Mouse (Mus musculus) myocyte (in vitro differentiated cells): ENCODE measurements at regions not wholly inside any gene's neighbourhood (a gene's known extent, or its start where the extent isn't known, plus 50 kb on each side); places are given as distances from the start of the nearest gene placed in this dataset.

Source experiments
- POLR2A ChIP-seq: IDR thresholded peaks from one replicate; pipeline ENCODE4 v1.6.1; 2011; ENCODE audit warnings: low read depth, mild to moderate bottlenecking, control low read depth, moderate library complexity; ENCODE audit not compliant: insufficient read length
- POLR2AphosphoS2 ChIP-seq: IDR thresholded peaks from one replicate; pipeline ENCODE4 v1.6.1; 2011; ENCODE audit warnings: low read depth, control low read depth; ENCODE audit not compliant: insufficient read length
- REST ChIP-seq: IDR thresholded peaks from one replicate; pipeline ENCODE4 v1.6.1; 2011; ENCODE audit warnings: mild to moderate bottlenecking, control low read depth, moderate library complexity; ENCODE audit not compliant: insufficient read depth, insufficient read length
- TCF12 ChIP-seq: IDR thresholded peaks from one replicate; pipeline ENCODE4 v1.6.1; 2011; ENCODE audit warnings: mild to moderate bottlenecking, control low read depth; ENCODE audit not compliant: poor library complexity, insufficient read depth, severe bottlenecking
- TCF3 ChIP-seq: IDR thresholded peaks from one replicate; pipeline ENCODE4 v1.6.1; 2011; ENCODE audit warnings: low read depth, control low read depth; ENCODE audit not compliant: insufficient read length

DNA sequence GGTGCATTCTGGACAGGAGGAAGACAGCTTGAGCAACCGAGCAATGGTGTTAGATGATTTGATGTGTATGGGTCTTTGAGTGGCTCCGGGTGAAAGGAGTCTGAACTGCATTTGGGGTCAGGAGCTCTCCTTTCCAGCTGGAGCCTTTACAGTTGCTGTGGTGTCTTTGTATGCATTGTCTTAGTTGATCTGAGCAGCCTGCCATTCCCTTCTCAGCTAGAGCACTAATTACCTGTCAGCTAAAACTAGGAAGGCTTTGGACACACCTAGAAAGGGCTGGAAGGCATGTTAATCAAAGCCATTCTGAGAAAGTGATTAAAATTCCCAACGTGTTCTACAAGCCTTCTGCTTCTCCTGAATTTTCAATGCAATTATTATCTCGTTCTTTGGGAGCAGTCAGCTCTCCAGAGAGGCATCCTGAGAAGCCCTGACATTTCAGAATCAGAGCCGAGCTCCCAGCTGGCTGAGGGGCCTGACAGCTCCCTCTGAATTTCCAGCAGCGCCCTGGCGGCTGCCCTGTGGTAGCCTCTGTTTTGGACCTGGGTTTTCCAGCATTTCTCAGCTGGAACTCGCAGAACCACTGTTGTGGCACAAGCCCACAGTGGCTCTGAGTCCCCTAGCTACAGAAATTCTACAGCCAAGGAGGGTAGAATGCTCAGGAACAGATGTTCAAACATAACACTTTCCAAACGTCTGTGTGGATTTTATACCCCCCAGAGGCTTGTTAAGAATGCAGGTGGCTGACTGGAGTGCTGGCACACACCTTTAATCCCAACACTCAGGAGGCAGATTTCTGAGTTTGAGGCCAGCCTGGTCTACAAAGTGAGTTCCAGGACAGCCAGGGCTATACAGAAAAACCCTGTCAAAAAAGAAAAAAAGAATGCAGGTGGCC, 80.2 kb upstream of the Kcna3 start:
- TF ChIP-seq REST (no peak), POLR2AphosphoS2 (no peak), POLR2A (no peak), TCF3 (no peak), TCF12 (no peak)
